Mouse (Mus musculus) bone marrow macrophage, adult 2 months (primary cell): Measurements from ENCODE around the gene Gm3233.

Source experiments
- CTCF ChIP-seq: IDR thresholded peaks from 2 replicates; pipeline ENCODE4 v1.5.1; 2012; ENCODE audit warnings: low read depth, mild to moderate bottlenecking, low read length, moderate library complexity
- POLR2A ChIP-seq: IDR thresholded peaks from 2 replicates; pipeline ENCODE4 v1.6.1; 2012; ENCODE audit warnings: mild to moderate bottlenecking, low read depth, low read length, borderline replicate concordance

- no peak for TF ChIP-seq CTCF
- no peak for TF ChIP-seq POLR2A
These were observed 33.3 kb downstream of the Gm3233 start, which contains the start of gene Gm10100 for GRCm38 (mm10) chr10:77726186-77726585.
